ENCODE assay signal across 27 mouse cellular contexts in the genomic region with DNA sequence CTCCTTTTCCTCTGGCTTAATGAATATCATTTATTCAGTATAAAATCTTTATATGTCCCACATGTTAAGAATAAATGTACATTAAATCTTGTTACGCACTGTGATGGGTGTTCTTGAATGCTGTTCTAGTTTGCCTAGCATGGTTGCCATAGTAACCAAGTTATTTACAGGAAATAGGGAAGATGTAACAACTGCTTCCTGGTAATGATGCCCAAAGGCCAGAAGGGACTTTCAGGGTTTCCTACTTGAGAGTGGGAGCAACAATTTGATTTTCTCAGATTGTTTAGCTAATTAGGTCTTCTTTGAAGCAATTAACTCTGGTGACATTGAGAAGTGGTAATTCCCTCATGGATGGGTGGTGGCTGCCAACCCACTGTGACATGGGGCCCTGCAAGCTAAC.
DNase-seq lines count a peak whose midpoint lies in the region; ATAC-seq lines count a peak whose summit lies in the region.
"Had no signal": no experiment of that assay in that cellular context is flagged by ENCODE, and none has a peak within 500 bp of the region (broad histone marks: within the 10 kb centered on the region; RNA-seq: fewer than 3 reads in every experiment).

No protein-coding gene starts in this region.

- H3K4me1 ChIP-seq in embryonic facial prominence, embryonic 14.5 days (ENCODE audit: control insufficient read depth, insufficient read depth, low read length): no peaks in the 10 kb centered on the region
- H3K4me1 ChIP-seq in embryonic facial prominence, embryonic 10.5 days: no peaks in the 10 kb centered on the region
- no peaks in the 10 kb centered on the region for H3K4me1 ChIP-seq in midbrain, embryonic 14.5 days (ENCODE audit: control insufficient read depth, insufficient read depth, low read length)
- no peaks in the 10 kb centered on the region for H3K4me1 ChIP-seq in midbrain, embryonic 10.5 days

- no peak overlapping the region for H3K27ac ChIP-seq in embryonic facial prominence, embryonic 14.5 days (replicated peaks; ENCODE audit: low read depth, low read length)
- no peak overlapping the region for H3K27ac ChIP-seq in embryonic facial prominence, embryonic 10.5 days (replicated peaks)
- H3K27ac ChIP-seq in midbrain, embryonic 14.5 days (replicated peaks; ENCODE audit: low read depth, low read length): no peak overlapping the region
- no peak overlapping the region for H3K27ac ChIP-seq in midbrain, embryonic 10.5 days (replicated peaks)
- H3K27ac ChIP-seq: hindbrain, postnatal 0 days; liver, embryonic 14.5 days; macrophage; neural tube, embryonic 15.5 days; stomach, postnatal 0 days had no signal

- H3K36me3 ChIP-seq in embryonic facial prominence, embryonic 14.5 days (ENCODE audit: control insufficient read depth, insufficient read depth, low read length): peaks cover 52% of the 10 kb centered on the region
- peaks cover 61% of the 10 kb centered on the region for H3K36me3 ChIP-seq in embryonic facial prominence, embryonic 10.5 days (replicated peaks)
- peaks cover 39% of the 10 kb centered on the region for H3K36me3 ChIP-seq in midbrain, embryonic 14.5 days (ENCODE audit: control insufficient read depth, insufficient read depth, low read length)
- peaks cover 50% of the 10 kb centered on the region for H3K36me3 ChIP-seq in midbrain, embryonic 10.5 days
- peaks cover 10% of the 10 kb centered on the region for H3K36me3 ChIP-seq in splenic B cell, adult 2 months (ENCODE audit: control insufficient read depth, insufficient read depth, low read length, poor library complexity, severe bottlenecking)

- no peak overlapping the region for H3K4me3 ChIP-seq in embryonic facial prominence, embryonic 14.5 days (ENCODE audit: low read depth, low read length)
- no peak overlapping the region for H3K4me3 ChIP-seq in embryonic facial prominence, embryonic 10.5 days
- H3K4me3 ChIP-seq in midbrain, embryonic 14.5 days (replicated peaks; ENCODE audit: low read depth, low read length): no peak overlapping the region
- H3K4me3 ChIP-seq in midbrain, embryonic 10.5 days: no peak overlapping the region
- H3K4me3 ChIP-seq: neural tube, embryonic 15.5 days had no signal

- no peaks in the 10 kb centered on the region for H3K27me3 ChIP-seq in embryonic facial prominence, embryonic 14.5 days (replicated peaks; ENCODE audit: control insufficient read depth, insufficient read depth, low read length)
- no peaks in the 10 kb centered on the region for H3K27me3 ChIP-seq in embryonic facial prominence, embryonic 10.5 days (replicated peaks; ENCODE audit: low read depth, poor library complexity, severe bottlenecking)
- no peaks in the 10 kb centered on the region for H3K27me3 ChIP-seq in midbrain, embryonic 14.5 days (ENCODE audit: control insufficient read depth, insufficient read depth, low read length)
- no peaks in the 10 kb centered on the region for H3K27me3 ChIP-seq in midbrain, embryonic 10.5 days (ENCODE audit: low read depth, poor library complexity, severe bottlenecking)
- H3K27me3 ChIP-seq in splenic B cell, adult 2 months (ENCODE audit: control insufficient read depth, insufficient read depth, low read length, poor library complexity, severe bottlenecking): no peaks in the 10 kb centered on the region
- H3K27me3 ChIP-seq: neural tube, embryonic 15.5 days had no signal

- DNase-seq in embryonic facial prominence, embryonic 14.5 days (ENCODE audit: low spot score): peak; percentile 22
- DNase-seq in embryonic facial prominence, embryonic 10.5 days (ENCODE audit: low spot score): no peak
- DNase-seq in midbrain, embryonic 14.5 days: peak; percentile 38
- no peak for DNase-seq in midbrain, embryonic 10.5 days (ENCODE audit: low spot score)
- peak; percentile 21 for DNase-seq in brain, adult 2 months (ENCODE audit: low read depth, low spot score)
- DNase-seq in splenic B cell, adult 2 months (ENCODE audit: low read depth, low spot score): peak; percentile 31
- no peak for DNase-seq in cerebellum, postnatal 4 days (ENCODE audit: low spot score in 2 of 2)
- no peak for DNase-seq in heart, postnatal 10 days
- DNase-seq: adrenal gland, adult 8-10 months; cerebellum, adult 11-12 months; cerebellum, postnatal 14 days; gastrocnemius, postnatal 10 days; kidney, adult 9 months; kidney, postnatal 10 days; liver; lung, adult 2 months; lung, postnatal 10 days; right cerebral cortex, adult 18-20 months; spleen, adult 18-20 months; thymus, adult 2 months; thymus, postnatal 36 days had no signal

- ATAC-seq in embryonic facial prominence, embryonic 14.5 days (ENCODE audit: low read depth): 0 out of 2 replicates have a peak, but pooled peaks have one; percentile 33
- no peak for ATAC-seq in midbrain, embryonic 14.5 days (ENCODE audit: low FRiP score, low TSS enrichment)
- ATAC-seq: hindbrain, postnatal 0 days; intestine, postnatal 0 days had no signal

- H3K9me3 ChIP-seq in embryonic facial prominence, embryonic 14.5 days (ENCODE audit: control insufficient read depth, low read length): no peaks in the 10 kb centered on the region
- no peaks in the 10 kb centered on the region for H3K9me3 ChIP-seq in embryonic facial prominence, embryonic 10.5 days
- H3K9me3 ChIP-seq in midbrain, embryonic 14.5 days (ENCODE audit: control insufficient read depth, low read length): no peaks in the 10 kb centered on the region
- no peaks in the 10 kb centered on the region for H3K9me3 ChIP-seq in midbrain, embryonic 10.5 days (replicated peaks)
- H3K9me3 ChIP-seq: neural tube, embryonic 15.5 days had no signal

- H3K9ac ChIP-seq in embryonic facial prominence, embryonic 14.5 days (ENCODE audit: low read depth, low read length): no peak overlapping the region
- H3K9ac ChIP-seq in midbrain, embryonic 14.5 days (replicated peaks; ENCODE audit: low read length): no peak overlapping the region
- H3K9ac ChIP-seq: liver, embryonic 14.5 days; neural tube, embryonic 15.5 days had no signal

- intact Hi-C loops in heart, postnatal 10 days (cut with DNase I): no loop called here

- 89% methylated on average over 1 of the region's 1 CpGs for WGBS in embryonic facial prominence, embryonic 14.5 days
- WGBS in embryonic facial prominence, embryonic 10.5 days: 93% methylated on average over 1 of the region's 1 CpGs
- 85% methylated on average over 1 of the region's 1 CpGs for WGBS in midbrain, embryonic 14.5 days
- WGBS in midbrain, embryonic 10.5 days: 91% methylated on average over 1 of the region's 1 CpGs

- no peak overlapping the region for H3K4me2 ChIP-seq in embryonic facial prominence, embryonic 14.5 days (ENCODE audit: low read depth, low read length)
- H3K4me2 ChIP-seq in midbrain, embryonic 14.5 days (ENCODE audit: low read length): no peak overlapping the region
- H3K4me2 ChIP-seq: neural tube, embryonic 15.5 days had no signal

Comparison
In these comparisons a context has a peak if more than half of its experiments do, and no peak if none do; other contexts are left out.
1. DNase-seq: peak in embryonic facial prominence, embryonic 14.5 days (single experiment), midbrain, embryonic 14.5 days (single experiment), brain, adult 2 months (single experiment) and splenic B cell, adult 2 months (single experiment); none in embryonic facial prominence, embryonic 10.5 days (single experiment), midbrain, embryonic 10.5 days (single experiment), cerebellum, postnatal 4 days (0 of 2) and heart, postnatal 10 days (0 of 2).